Mouse (Mus musculus): Measurements from ENCODE around the gene Chil1. TPM values are rescaled to one million over a fixed set of nuclear protein-coding genes. Genes with fewer than 3 reads are reported as not detected.

Chil1 gene
- total RNA-seq, 1 experiment = 0.98 TPM

- in situ Hi-C loops (cut with MboI; ENCODE audit: low sequenced_read_pairs in 2 of 2, unreplicated experiment in 2 of 2) = no loop called here
Observed at GRCm38 (mm10) chr1:134197325-134197982, 15.5 kb downstream of the Chil1 start.

GRCm38 (mm10) chr1:134198197-134198995 is 16.4 kb downstream of the Chil1 start:
- DNase-seq (ENCODE audit: low read depth, low spot score) = no peak
- Histone ChIP-seq H3K9ac (ENCODE audit: insufficient read depth, low read depth, low read length, poor library complexity, severe bottlenecking) (no peak overlapping the region), H3K4me1 (ENCODE audit: control insufficient read depth in 2 of 2, insufficient read depth in 2 of 2, low read length in 2 of 2, poor library complexity in 1 of 2) (peaks cover 0 to 18% of the 10 kb centered on the region in 2 experiments; a peak in 2 of 4 replicates), H3K36me3 (ENCODE audit: control insufficient read depth, insufficient read depth, low read length, poor library complexity, severe bottlenecking) (no peaks in the 10 kb centered on the region), H3K27ac (ENCODE audit: insufficient read depth, low read depth, low read length, poor library complexity, severe bottlenecking) (no peak overlapping the region), H3K9me3 (ENCODE audit: control insufficient read depth, insufficient read depth, low read depth, low read length) (no peaks in the 10 kb centered on the region), H3K4me3 (ENCODE audit: insufficient read depth in 1 of 2, low read depth in 1 of 2, low read length in 2 of 2, poor library complexity in 1 of 2, severe bottlenecking in 1 of 2) (no peak overlapping the region)
- TF ChIP-seq HCFC1 (IDR thresholded peaks at IDR 0.05; ENCODE audit: borderline replicate concordance, insufficient read depth, low read length) = no peak
- TF ChIP-seq MAFK (IDR thresholded peaks at IDR 0.05; ENCODE audit: insufficient read depth, low read depth, low read length) = no peak
- no peak for TF ChIP-seq ZNF384 (IDR thresholded peaks at IDR 0.05; ENCODE audit: low read depth, low read length)
- TF ChIP-seq ZC3H11A (IDR thresholded peaks at IDR 0.05; ENCODE audit: borderline replicate concordance, low read depth, low read length) = no peak
- no peak for TF ChIP-seq CHD2 (IDR thresholded peaks at IDR 0.05; ENCODE audit: low read depth, low read length)
- in situ Hi-C loops (cut with MboI; ENCODE audit: low sequenced_read_pairs in 2 of 2, unreplicated experiment in 2 of 2) = no loop called here

More at GRCm38 (mm10) chr1:134197325-134197982, 15.5 kb downstream of the Chil1 start:
- H3K4me3 ChIP-seq (ENCODE audit: insufficient read depth in 1 of 2, low read depth in 1 of 2, low read length in 2 of 2, poor library complexity in 1 of 2, severe bottlenecking in 1 of 2) = no peak overlapping the region
- no peak for TF ChIP-seq CHD2 (IDR thresholded peaks at IDR 0.05; ENCODE audit: low read depth, low read length)
- TF ChIP-seq MAFK (IDR thresholded peaks at IDR 0.05; ENCODE audit: insufficient read depth, low read depth, low read length) = no peak
- no peak for TF ChIP-seq ZNF384 (IDR thresholded peaks at IDR 0.05; ENCODE audit: low read depth, low read length)
- no peak for TF ChIP-seq ZC3H11A (IDR thresholded peaks at IDR 0.05; ENCODE audit: borderline replicate concordance, low read depth, low read length)
- TF ChIP-seq HCFC1 (IDR thresholded peaks at IDR 0.05; ENCODE audit: borderline replicate concordance, insufficient read depth, low read length) = no peak
- no peak overlapping the region for H3K27ac ChIP-seq (ENCODE audit: insufficient read depth, low read depth, low read length, poor library complexity, severe bottlenecking)
- no peaks in the 10 kb centered on the region for H3K36me3 ChIP-seq (ENCODE audit: control insufficient read depth, insufficient read depth, low read length, poor library complexity, severe bottlenecking)
- no peak overlapping the region for H3K9ac ChIP-seq (ENCODE audit: insufficient read depth, low read depth, low read length, poor library complexity, severe bottlenecking)
- no peak for DNase-seq (ENCODE audit: low read depth, low spot score)
- peaks cover 0 to 20% of the 10 kb centered on the region in 2 experiments; a peak in 2 of 4 replicates for H3K4me1 ChIP-seq (ENCODE audit: control insufficient read depth in 2 of 2, insufficient read depth in 2 of 2, low read length in 2 of 2, poor library complexity in 1 of 2)
- no peaks in the 10 kb centered on the region for H3K9me3 ChIP-seq (ENCODE audit: control insufficient read depth, insufficient read depth, low read depth, low read length)

- no peaks in the 10 kb centered on the region for H3K9me3 ChIP-seq (ENCODE audit: control insufficient read depth, insufficient read depth, low read depth, low read length)
- H3K27ac ChIP-seq (ENCODE audit: insufficient read depth, low read depth, low read length, poor library complexity, severe bottlenecking) = no peak overlapping the region
- no peak for DNase-seq (ENCODE audit: low read depth, low spot score)
- in situ Hi-C loops (cut with MboI; ENCODE audit: low sequenced_read_pairs in 2 of 2, unreplicated experiment in 2 of 2) = no loop called here
- peaks cover 0 to 6% of the 10 kb centered on the region in 2 experiments; a peak in 2 of 4 replicates for H3K4me1 ChIP-seq (ENCODE audit: control insufficient read depth in 2 of 2, insufficient read depth in 2 of 2, low read length in 2 of 2, poor library complexity in 1 of 2)
- H3K9ac ChIP-seq (ENCODE audit: insufficient read depth, low read depth, low read length, poor library complexity, severe bottlenecking) = no peak overlapping the region
- TF ChIP-seq HCFC1 (IDR thresholded peaks at IDR 0.05; ENCODE audit: borderline replicate concordance, insufficient read depth, low read length) (no peak), CHD2 (IDR thresholded peaks at IDR 0.05; ENCODE audit: low read depth, low read length) (no peak), MAFK (IDR thresholded peaks at IDR 0.05; ENCODE audit: insufficient read depth, low read depth, low read length) (no peak), ZNF384 (IDR thresholded peaks at IDR 0.05; ENCODE audit: low read depth, low read length) (no peak), ZC3H11A (IDR thresholded peaks at IDR 0.05; ENCODE audit: borderline replicate concordance, low read depth, low read length) (no peak)
- H3K36me3 ChIP-seq (ENCODE audit: control insufficient read depth, insufficient read depth, low read length, poor library complexity, severe bottlenecking) = no peaks in the 10 kb centered on the region
- no peak overlapping the region for H3K4me3 ChIP-seq (ENCODE audit: insufficient read depth in 1 of 2, low read depth in 1 of 2, low read length in 2 of 2, poor library complexity in 1 of 2, severe bottlenecking in 1 of 2)
Observed at GRCm38 (mm10) chr1:134200481-134200880, 18.5 kb downstream of the Chil1 start.

- TF ChIP-seq HCFC1 (IDR thresholded peaks at IDR 0.05; ENCODE audit: borderline replicate concordance, insufficient read depth, low read length) (no peak), ZC3H11A (IDR thresholded peaks at IDR 0.05; ENCODE audit: borderline replicate concordance, low read depth, low read length) (no peak), MAFK (IDR thresholded peaks at IDR 0.05; ENCODE audit: insufficient read depth, low read depth, low read length) (no peak), ZNF384 (IDR thresholded peaks at IDR 0.05; ENCODE audit: low read depth, low read length) (no peak), CHD2 (IDR thresholded peaks at IDR 0.05; ENCODE audit: low read depth, low read length) (no peak)
- H3K4me1 ChIP-seq (ENCODE audit: control insufficient read depth in 2 of 2, insufficient read depth in 2 of 2, low read length in 2 of 2, poor library complexity in 1 of 2) = peaks cover 0 to 5% of the 10 kb centered on the region in 2 experiments; a peak in 2 of 4 replicates
- H3K9me3 ChIP-seq (ENCODE audit: control insufficient read depth, insufficient read depth, low read depth, low read length) = no peaks in the 10 kb centered on the region
- no peak overlapping the region for H3K4me3 ChIP-seq (ENCODE audit: insufficient read depth in 1 of 2, low read depth in 1 of 2, low read length in 2 of 2, poor library complexity in 1 of 2, severe bottlenecking in 1 of 2)
- no peaks in the 10 kb centered on the region for H3K36me3 ChIP-seq (ENCODE audit: control insufficient read depth, insufficient read depth, low read length, poor library complexity, severe bottlenecking)
- no peak overlapping the region for H3K27ac ChIP-seq (ENCODE audit: insufficient read depth, low read depth, low read length, poor library complexity, severe bottlenecking)
- no peak for DNase-seq (ENCODE audit: low read depth, low spot score)
- in situ Hi-C loops (cut with MboI; ENCODE audit: low sequenced_read_pairs in 2 of 2, unreplicated experiment in 2 of 2) = no loop called here
- H3K9ac ChIP-seq (ENCODE audit: insufficient read depth, low read depth, low read length, poor library complexity, severe bottlenecking) = no peak overlapping the region
Observed at GRCm38 (mm10) chr1:134200998-134201686, 19.2 kb downstream of the Chil1 start.

Measured in ES-E14 (cell line).